Mouse (Mus musculus): ENCODE measurements around the gene Trp53tg5.

- TF ChIP-seq CTCF (IDR thresholded peaks at IDR 0.05; ENCODE audit: low read depth, low read length) (no peak), POLR2A (IDR thresholded peaks at IDR 0.05; ENCODE audit: insufficient read depth, low read length) (no peak)
Observed at GRCm38 (mm10) chr2:164434681-164435080, 38.8 kb downstream of the Trp53tg5 start.
